Mouse (Mus musculus) forebrain, postnatal 0 days (tissue): ENCODE measurements around the gene Vldlr. TPM values are rescaled to one million over a fixed set of nuclear protein-coding genes. Genes with fewer than 3 reads are reported as not detected.
A peak's percentile ranks its signal among the peaks of the same experiment; 100 is the strongest.

ENCODE experiments used
- ATAC-seq: fragments of 200-750 bp; cut with Nextera tagmentation; 2 replicates; pipeline ENCODE4 v1.8.0; 2017; ENCODE audit warnings: mild to moderate bottlenecking, moderate library complexity
- DNase-seq: peaks from one replicate; pipeline ENCODE4 v3.0.0-alpha.2; 2015
- H3K27ac ChIP-seq: fragments of 300-500 bp; sonication (generic); 2 replicates; pipeline ENCODE4 v1.5.1; 2014; ENCODE audit warnings: low read depth, mild to moderate bottlenecking, antibody characterized with exemption, low read length, moderate library complexity, mixed read lengths
- H3K27me3 ChIP-seq: fragments of 300-500 bp; sonication (generic); 2 replicates; pipeline ENCODE4 v1.6.1; 2014; ENCODE audit warnings: mild to moderate bottlenecking, low read length, mixed read lengths; ENCODE audit not compliant: insufficient read depth
- H3K36me3 ChIP-seq: fragments of 300-500 bp; sonication (generic); 2 replicates; pipeline ENCODE4 v1.6.1; 2014; ENCODE audit warnings: mild to moderate bottlenecking, moderate library complexity; ENCODE audit not compliant: insufficient read depth
- H3K4me1 ChIP-seq: fragments of 300-500 bp; sonication (generic); 2 replicates; pipeline ENCODE4 v1.6.1; 2014; ENCODE audit warnings: antibody characterized with exemption; ENCODE audit not compliant: insufficient read depth
- H3K4me2 ChIP-seq: fragments of 300-500 bp; sonication (generic); 2 replicates; pipeline ENCODE4 v1.6.1; 2014; ENCODE audit warnings: low read depth, mild to moderate bottlenecking, moderate library complexity
- H3K4me3 ChIP-seq: fragments of 300-500 bp; sonication (generic); 2 replicates; pipeline ENCODE4 v1.5.1; 2014; ENCODE audit warnings: low read depth, low read length, mixed read lengths
- H3K9ac ChIP-seq: fragments of 300-500 bp; sonication (generic); 2 replicates; pipeline ENCODE4 v1.6.1; 2014; ENCODE audit warnings: mild to moderate bottlenecking
- H3K9me3 ChIP-seq: fragments of 300-500 bp; sonication (generic); 2 replicates; pipeline ENCODE4 v1.6.1; 2016; ENCODE audit warnings: low read length
- CTCF ChIP-seq: sonication (generic); IDR thresholded peaks from 2 replicates; pipeline ENCODE4 v1.5.1; 2016; ENCODE audit warnings: antibody characterized with exemption, control low read depth, low read depth
- whole genome bisulfite sequencing: fragments of 180-500 bp; shearing (Covaris S2); extraction: QIAGEN DNeasy Blood & Tissue Kit; methylation state at CpG from one replicate; pipeline ENCODE4 v1.1.7; 2014; 5-methylcytosine and 5-hydroxymethylcytosine counted together
- polyA plus RNA-seq: library from polyadenylated mRNA; unstranded; fragments of >200 nt; fragmentation: Nextera tagmentation; extraction: Ambion mirVana; gene quantifications from 2 replicates; pipeline ENCODE4 v1.2.1, GENCODE M21; 2015
- total RNA-seq: library from RNA; depleted of rRNA; stranded (reverse); fragments of >200 nt; gene quantifications from 2 replicates; pipeline ENCODE4 v1.2.3, GENCODE M21; 2014; rRNA removed

Vldlr gene
- total RNA-seq (57.6 and 65.3 TPM in 2 replicates), polyA plus RNA-seq (35.0 and 41.0 TPM in 2 replicates)

GRCm38 (mm10) chr19:27216318-27216717 is at the start of gene Vldlr:
Gene Vldlr, plus strand, starts transcription at chr19:27216484.
- DNase-seq, result peak; percentile 75
- H3K36me3 ChIP-seq, result no peaks in the 10 kb centered on the region
- 1% methylated on average over 11 of the region's 11 CpGs for WGBS
- peak within 1 kb of the TSS; percentile 84 for H3K9ac ChIP-seq
- peak within 1 kb of the TSS; percentile 86 for H3K4me3 ChIP-seq
- no peaks in the 10 kb centered on the region for H3K27me3 ChIP-seq
- H3K4me1 ChIP-seq, result peaks cover 17% of the 10 kb centered on the region
- peak within 1 kb of the TSS; percentile 98 for H3K4me2 ChIP-seq
- no peaks in the 10 kb centered on the region for H3K9me3 ChIP-seq
- no peak for TF ChIP-seq CTCF
- ATAC-seq, result peak; percentile 38
- H3K27ac ChIP-seq, result peak within 1 kb of the TSS; percentile 95

- Histone ChIP-seq H3K9ac (no peak overlapping the region), H3K4me2 (no peak overlapping the region), H3K36me3 (no peaks in the 10 kb centered on the region), H3K9me3 (no peaks in the 10 kb centered on the region), H3K4me1 (no peaks in the 10 kb centered on the region), H3K27me3 (no peaks in the 10 kb centered on the region), H3K27ac (no peak overlapping the region), H3K4me3 (no peak overlapping the region)
- ATAC-seq (no peak), DNase-seq (no peak)
- 84% methylated on average over 5 of the region's 5 CpGs for WGBS
- TF ChIP-seq CTCF, result no peak
Measured at GRCm38 (mm10) chr19:27167601-27168319, 48.5 kb upstream of the Vldlr start.

GRCm38 (mm10) chr19:27173836-27174235 is 42.4 kb upstream of the Vldlr start:
- 87% methylated on average over 2 of the region's 2 CpGs for WGBS
- no peak for DNase-seq

GRCm38 (mm10) chr19:27175617-27176016 is 40.7 kb upstream of the Vldlr start:
- no peak overlapping the region for H3K9ac ChIP-seq
- ATAC-seq (no peak), DNase-seq (no peak)
- H3K36me3 ChIP-seq, result no peaks in the 10 kb centered on the region
- WGBS, result 91% methylated on average over 1 of the region's 1 CpGs
- no peak overlapping the region for H3K4me2 ChIP-seq
- H3K9me3 ChIP-seq, result no peaks in the 10 kb centered on the region
- H3K27me3 ChIP-seq, result no peaks in the 10 kb centered on the region
- H3K4me3 ChIP-seq, result no peak overlapping the region
- H3K27ac ChIP-seq, result no peak overlapping the region
- H3K4me1 ChIP-seq, result no peaks in the 10 kb centered on the region; the same call in 1 of the 2 replicates
- TF ChIP-seq CTCF, result no peak

More at GRCm38 (mm10) chr19:27173836-27174235, 42.4 kb upstream of the Vldlr start:
- no peak for TF ChIP-seq CTCF
- Histone ChIP-seq H3K36me3 (no peaks in the 10 kb centered on the region), H3K4me2 (no peak overlapping the region), H3K9ac (no peak overlapping the region), H3K4me1 (no peaks in the 10 kb centered on the region), H3K9me3 (no peaks in the 10 kb centered on the region), H3K4me3 (no peak overlapping the region), H3K27ac (no peak overlapping the region), H3K27me3 (no peaks in the 10 kb centered on the region)
- no peak for ATAC-seq

GRCm38 (mm10) chr19:27176558-27176957 is 39.7 kb upstream of the Vldlr start:
- no peak overlapping the region for H3K27ac ChIP-seq
- H3K4me3 ChIP-seq, result no peak overlapping the region
- TF ChIP-seq CTCF, result no peak
- H3K36me3 ChIP-seq, result no peaks in the 10 kb centered on the region
- ATAC-seq (no peak), DNase-seq (no peak)
- no peak overlapping the region for H3K9ac ChIP-seq
- H3K4me1 ChIP-seq, result no peaks in the 10 kb centered on the region; the same call in 1 of the 2 replicates
- H3K27me3 ChIP-seq, result no peaks in the 10 kb centered on the region
- 90% methylated on average over 4 of the region's 4 CpGs for WGBS
- no peaks in the 10 kb centered on the region for H3K9me3 ChIP-seq
- H3K4me2 ChIP-seq, result no peak overlapping the region

GRCm38 (mm10) chr19:27178195-27178807 is 38.0 kb upstream of the Vldlr start:
- no peak overlapping the region for H3K4me2 ChIP-seq
- no peak for TF ChIP-seq CTCF

More at GRCm38 (mm10) chr19:27178195-27178807, 38.0 kb upstream of the Vldlr start:
- H3K36me3 ChIP-seq, result no peaks in the 10 kb centered on the region
- H3K27ac ChIP-seq, result no peak overlapping the region
- WGBS, result 39% methylated on average over 5 of the region's 5 CpGs
- no peaks in the 10 kb centered on the region; the same call in 1 of the 2 replicates for H3K4me1 ChIP-seq
- H3K27me3 ChIP-seq, result no peaks in the 10 kb centered on the region
- H3K4me3 ChIP-seq, result no peak overlapping the region
- H3K9me3 ChIP-seq, result no peaks in the 10 kb centered on the region
- H3K9ac ChIP-seq, result no peak overlapping the region
- DNase-seq, result no peak
- ATAC-seq, result peak; percentile 14; the same call in 1 of the 2 replicates
